Mouse (Mus musculus) G1E (cell line): ENCODE data around the gene Prkcb.

Experiments used
- CTCF ChIP-seq: IDR thresholded peaks from 2 replicates; pipeline ENCODE4 v1.5.1; 2012; ENCODE audit warnings: low read depth, low read length, inconsistent platforms, mixed read lengths
- GATA1 ChIP-seq: IDR thresholded peaks from 2 replicates; pipeline ENCODE4 v1.6.1; 2012; ENCODE audit warnings: borderline replicate concordance, low read length, inconsistent platforms, mixed read lengths
- GATA2 ChIP-seq: IDR thresholded peaks from 2 replicates; pipeline ENCODE4 v1.6.1; 2012; ENCODE audit warnings: low read depth, low read length, inconsistent platforms, borderline replicate concordance
- TAL1 ChIP-seq: conservative IDR thresholded peaks from 2 replicates; pipeline ENCODE4 v1.6.1; 2012; ENCODE audit warnings: low read depth, low read length, inconsistent platforms, mixed read lengths

- TF ChIP-seq CTCF (no peak), GATA1 (no peak), TAL1 (no peak), GATA2 (no peak)
Measured at GRCm38 (mm10) chr7:122349961-122350360, 61.4 kb downstream of the Prkcb start.
